ENCODE assay signal across 19 mouse cellular contexts in the genomic region with DNA sequence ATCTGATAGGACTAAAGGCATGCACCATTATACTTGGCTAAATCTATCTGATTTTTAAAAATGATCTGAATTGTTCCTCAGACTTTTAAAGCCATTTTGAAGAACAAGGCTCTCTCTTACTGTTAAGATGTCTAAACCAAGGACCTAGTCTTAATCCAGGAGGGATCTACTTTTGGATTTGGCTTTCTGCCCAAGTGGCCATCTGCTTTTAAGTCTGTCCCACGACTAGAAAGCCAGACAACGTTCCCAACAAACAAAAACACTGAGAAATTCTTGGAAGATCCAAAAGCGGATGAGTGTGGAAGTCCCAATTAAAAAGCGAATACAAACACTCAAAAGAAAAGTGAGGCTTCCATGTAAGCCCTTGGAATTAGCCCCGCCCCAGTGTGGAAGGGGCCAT. TPM values are rescaled to one million over a fixed set of nuclear protein-coding genes. Genes with fewer than 3 reads are reported as not detected.
DNase-seq lines count a peak whose midpoint lies in the region; ATAC-seq and TF ChIP-seq lines count a peak whose summit lies in the region.
"Had no signal": no experiment of that assay in that cellular context is flagged by ENCODE, and none has a peak within 500 bp of the region (broad histone marks: within the 10 kb centered on the region; RNA-seq: fewer than 3 reads in every experiment).

No protein-coding gene starts in this region.

- intact Hi-C loops in left cerebral cortex, postnatal 25 days (cut with DNase I), result loop anchor here (5.0 to 10.0 kb wide), 5 partner anchors 240 to 1240 kb away; partner anchors contain the start of gene Sept3
- intact Hi-C loops in left cerebral cortex, adult 2 months (cut with DNase I), result loop anchor here (5.0 to 10.0 kb wide), 3 partner anchors 133 to 710 kb away; no protein-coding TSS in a partner anchor

- TF ChIP-seq POLR2A in brain, embryonic 14.5 days (IDR thresholded peaks at IDR 0.05; ENCODE audit: borderline replicate concordance, extremely low read depth, insufficient read depth, insufficient read length, poor library complexity, severe bottlenecking), result no peak

- H3K27ac ChIP-seq in left cerebral cortex, adult 2 months, result no peak overlapping the region
- H3K27ac ChIP-seq: embryonic facial prominence, embryonic 13.5 days; forebrain, embryonic 13.5 days; gastrocnemius, adult 2 months; heart, embryonic 13.5 days; hindbrain, embryonic 15.5 days had no signal

- TF ChIP-seq CTCF in left cerebral cortex, adult 2 months (IDR thresholded peaks at IDR 0.05), result no peak
- no peak for TF ChIP-seq CTCF in brain, embryonic 14.5 days (IDR thresholded peaks at IDR 0.05; ENCODE audit: borderline replicate concordance, extremely low read depth, insufficient read depth, insufficient read length)

- ATAC-seq in megakaryocyte progenitor cell, adult 5-6 weeks (replicated peaks; ENCODE audit: poor library complexity), result no peak
- ATAC-seq: forebrain, embryonic 13.5 days had no signal

- H3K4me3 ChIP-seq in left cerebral cortex, adult 2 months, result no peak overlapping the region
- H3K4me3 ChIP-seq: embryonic facial prominence, embryonic 13.5 days; forebrain, embryonic 13.5 days; gastrocnemius, adult 2 months; heart, embryonic 13.5 days; hindbrain, embryonic 15.5 days had no signal

- DNase-seq in cerebellum, postnatal 25 days, result peak; percentile 23 to 62
- no peak for DNase-seq in cerebellum, adult 18-20 months
- DNase-seq in left cerebral cortex, postnatal 25 days (ENCODE audit: low spot score in 2 of 2), result peak; percentile 23 to 52
- no peak for DNase-seq in left cerebral cortex, adult 2 months (ENCODE audit: extremely low spot score in 1 of 2, low spot score in 2 of 2)
- peak; percentile 50 for DNase-seq in MN1 (ENCODE audit: low spot score)
- DNase-seq in brain, embryonic 14.5 days (ENCODE audit: low read depth), result peak; percentile 24
- DNase-seq: adrenal gland, adult 2 months; adrenal gland, postnatal 25 days; cerebellum, adult 11 months; gastrocnemius, adult 2 months; gastrocnemius, postnatal 25 days; heart, postnatal 36 days had no signal

RNA-seq across cellular contexts. Expression of gene Ttll1, which starts 4.3 kb away (rescaled TPM):
- total RNA-seq in left cerebral cortex, postnatal 25 days (2021), result 10 to 100 TPM; 50.6 to 52.6 TPM
- total RNA-seq in left cerebral cortex, adult 2 months (2021), result 10 to 100 TPM; 45.5 to 54.9 TPM
- polyA plus RNA-seq in brain, embryonic 14.5 days (2012; rRNA removed), result 58.1 and 89.6 TPM in 2 replicates
- 6.2 and 7.6 TPM in 2 replicates for total RNA-seq in megakaryocyte progenitor cell, adult 5-6 weeks (2015)
- 2.0 and 4.9 TPM in 2 replicates for total RNA-seq in megakaryocyte progenitor cell, adult 5-6 weeks (2017)

RNA-seq across cellular contexts. Expression of gene Bik, which starts 11.6 kb away (rescaled TPM):
- total RNA-seq in left cerebral cortex, postnatal 25 days (2021), result not detected
- under 1 TPM in 1 of 2 experiments, not detected in 1; 0.70 TPM for total RNA-seq in left cerebral cortex, adult 2 months (2021)
- 0.71 and 1.3 TPM in 2 replicates for polyA plus RNA-seq in brain, embryonic 14.5 days (2012; rRNA removed)
- total RNA-seq in megakaryocyte progenitor cell, adult 5-6 weeks (2015), result 0.15 TPM in 1 of 2 replicates, not detected in the other
- 0.25 TPM in 1 of 2 replicates, not detected in the other for total RNA-seq in megakaryocyte progenitor cell, adult 5-6 weeks (2017)
- total RNA-seq: CH12.LX; granulocyte monocyte progenitor cell, adult 5-6 weeks had no signal

RNA-seq across cellular contexts. Expression of gene Tspo, which starts 48.4 kb away (rescaled TPM):
- 1 to 10 TPM; 4.0 to 4.8 TPM for total RNA-seq in left cerebral cortex, postnatal 25 days (2021)
- 1 to 10 TPM; 5.6 to 7.9 TPM for total RNA-seq in left cerebral cortex, adult 2 months (2021)
- 7.1 and 9.9 TPM in 2 replicates for polyA plus RNA-seq in brain, embryonic 14.5 days (2012; rRNA removed)
- 123 and 129 TPM in 2 replicates for total RNA-seq in megakaryocyte progenitor cell, adult 5-6 weeks (2015)
- total RNA-seq in megakaryocyte progenitor cell, adult 5-6 weeks (2017), result 70.4 and 103 TPM in 2 replicates

RNA-seq across cellular contexts. Expression of gene Mcat, which starts 48.6 kb away (rescaled TPM):
- 10 to 100 TPM; 24.6 to 27.2 TPM for total RNA-seq in left cerebral cortex, postnatal 25 days (2021)
- total RNA-seq in left cerebral cortex, adult 2 months (2021), result 10 to 100 TPM; 19.0 to 26.9 TPM
- 32.8 and 38.7 TPM in 2 replicates for polyA plus RNA-seq in brain, embryonic 14.5 days (2012; rRNA removed)
- 13.2 and 17.6 TPM in 2 replicates for total RNA-seq in megakaryocyte progenitor cell, adult 5-6 weeks (2015)
- 15.3 and 16.3 TPM in 2 replicates for total RNA-seq in megakaryocyte progenitor cell, adult 5-6 weeks (2017)

RNA-seq across cellular contexts. Expression of gene Pacsin2, which starts 50.6 kb away (rescaled TPM):
- total RNA-seq in left cerebral cortex, postnatal 25 days (2021), result 10 to 100 TPM; 90.1 to 97.8 TPM
- total RNA-seq in left cerebral cortex, adult 2 months (2021), result 100 to 1,000 TPM in 1 of 2 experiments, 10 to 100 TPM in 1; 97.4 to 102 TPM
- polyA plus RNA-seq in brain, embryonic 14.5 days (2012; rRNA removed), result 23.7 and 31.4 TPM in 2 replicates
- total RNA-seq in megakaryocyte progenitor cell, adult 5-6 weeks (2015), result 40.0 and 47.4 TPM in 2 replicates
- 71.7 and 101 TPM in 2 replicates for total RNA-seq in megakaryocyte progenitor cell, adult 5-6 weeks (2017)

Comparison
In these comparisons a context has a peak if more than half of its experiments do, and no peak if none do; other contexts are left out.
1. DNase-seq: peak in cerebellum, postnatal 25 days (2 of 2), left cerebral cortex, postnatal 25 days (2 of 2), MN1 (single experiment) and brain, embryonic 14.5 days (single experiment); none in cerebellum, adult 18-20 months (0 of 2) and left cerebral cortex, adult 2 months (0 of 2).
2. RNA of gene Ttll1, which starts 4.3 kb away (total RNA-seq): 45.5 to 54.9 TPM in left cerebral cortex, adult 2 months and 50.6 to 52.6 TPM in left cerebral cortex, postnatal 25 days; 2.0 to 7.6 TPM in megakaryocyte progenitor cell, adult 5-6 weeks; every median in the first group is over 4 times any median in the second.
3. RNA of gene Tspo, which starts 48.4 kb away (total RNA-seq): 70.4 to 129 TPM in megakaryocyte progenitor cell, adult 5-6 weeks; 5.6 to 7.9 TPM in left cerebral cortex, adult 2 months and 4.0 to 4.8 TPM in left cerebral cortex, postnatal 25 days; every median in the first group is over 4 times any median in the second.